Mouse (Mus musculus): ENCODE measurements at regions not wholly inside any gene's neighbourhood (a gene's known extent, or its start where the extent isn't known, plus 50 kb on each side); places are given as distances from the start of the nearest gene placed in this dataset.
"Not testable (repeated sequence)": the region's sequence is repeated elsewhere in the genome, so short reads cannot be mapped to it uniquely, and the experiment has no call there.

DNA sequence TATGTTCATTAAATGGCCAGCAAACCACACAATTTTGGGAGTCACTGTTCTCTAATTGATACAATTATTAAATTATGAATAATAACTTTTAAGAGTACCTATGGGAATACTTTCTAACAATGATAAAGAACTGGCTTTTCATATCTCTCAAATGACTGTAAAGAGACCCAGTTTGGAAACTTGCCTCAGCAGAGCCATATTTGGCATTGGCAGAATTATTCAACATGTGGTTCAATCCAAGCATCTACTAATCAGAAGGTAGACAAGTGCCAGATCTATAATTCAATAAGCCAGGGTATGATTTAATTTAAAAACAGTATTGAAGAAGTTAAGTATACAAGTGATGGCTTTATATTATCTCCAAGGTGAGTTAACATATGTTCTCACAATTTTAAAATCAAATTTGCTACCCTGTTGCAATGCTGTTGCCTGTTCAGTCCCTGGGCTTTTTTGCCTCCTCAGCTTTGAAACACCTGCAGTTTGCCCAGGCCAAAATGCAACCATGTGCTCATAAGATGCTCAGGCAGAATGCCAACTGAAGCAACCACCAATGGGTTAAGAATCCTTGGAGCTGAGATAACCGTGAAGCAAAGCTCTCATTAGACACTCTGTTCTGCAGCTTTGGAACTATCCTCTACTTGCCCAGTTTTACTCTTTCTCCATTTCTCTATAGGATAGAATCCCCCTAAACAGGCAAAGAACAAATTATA is 897.2 kb downstream of the Ets1 start:
- DNase-seq: no peak

DNA sequence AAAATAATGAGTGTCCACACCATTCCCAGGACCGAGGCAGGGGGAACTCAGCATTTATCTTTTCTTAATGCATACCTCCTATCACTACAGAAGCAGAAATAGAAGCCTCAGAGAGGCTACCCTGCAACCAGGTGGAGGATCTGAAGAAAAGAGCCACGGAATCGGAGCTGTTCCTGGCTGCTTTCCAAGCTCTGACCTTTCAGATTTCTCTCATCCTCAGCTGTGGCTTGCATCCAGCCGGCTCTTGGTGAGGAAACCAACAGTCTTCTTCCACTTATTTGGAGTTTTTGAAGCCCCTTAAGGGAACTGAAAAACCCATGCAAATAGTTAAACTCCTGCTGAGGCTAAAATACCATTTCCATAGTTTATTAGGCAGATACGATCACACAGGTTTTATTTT is 907.3 kb downstream of the Ets1 start:
- peak; percentile 10 for DNase-seq

GRCm38 (mm10) chr9:33546126-33546737 is 910.2 kb downstream of the Ets1 start:
- DNase-seq: no peak

GRCm38 (mm10) chr9:33549395-33549794 is 913.4 kb downstream of the Ets1 start:
- peak; percentile 58 for DNase-seq

GRCm38 (mm10) chr9:33571990-33572389 is 913.7 kb upstream of the Kirrel3 start:
- no peak for DNase-seq

- no peak for DNase-seq
Observed at GRCm38 (mm10) chr9:33611511-33611910, 874.2 kb upstream of the Kirrel3 start.

- DNase-seq: no peak
Observed at GRCm38 (mm10) chr9:33624378-33624777, 861.3 kb upstream of the Kirrel3 start.

- DNase-seq: no peak
Observed at GRCm38 (mm10) chr9:33629731-33630473, 855.8 kb upstream of the Kirrel3 start.

DNA sequence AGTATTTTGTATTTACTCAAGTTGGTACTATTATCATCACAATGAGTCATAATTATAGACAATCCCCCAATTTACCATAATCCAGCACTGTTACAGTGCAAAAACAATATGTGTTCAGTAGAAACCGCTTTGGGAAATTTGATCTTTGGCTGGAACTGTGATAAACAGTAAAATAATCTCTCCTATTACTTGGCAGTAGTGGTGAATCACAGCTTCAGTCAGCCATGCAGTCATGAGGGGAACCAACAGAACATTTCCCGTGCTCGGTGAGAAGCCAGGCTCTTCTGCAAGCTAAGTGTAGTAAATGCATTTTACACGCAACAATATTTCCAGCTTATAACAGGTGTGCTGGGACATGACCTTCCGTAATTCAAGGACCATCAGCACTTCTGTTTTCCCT is 822.7 kb upstream of the Kirrel3 start:
- no peak for DNase-seq

DNA sequence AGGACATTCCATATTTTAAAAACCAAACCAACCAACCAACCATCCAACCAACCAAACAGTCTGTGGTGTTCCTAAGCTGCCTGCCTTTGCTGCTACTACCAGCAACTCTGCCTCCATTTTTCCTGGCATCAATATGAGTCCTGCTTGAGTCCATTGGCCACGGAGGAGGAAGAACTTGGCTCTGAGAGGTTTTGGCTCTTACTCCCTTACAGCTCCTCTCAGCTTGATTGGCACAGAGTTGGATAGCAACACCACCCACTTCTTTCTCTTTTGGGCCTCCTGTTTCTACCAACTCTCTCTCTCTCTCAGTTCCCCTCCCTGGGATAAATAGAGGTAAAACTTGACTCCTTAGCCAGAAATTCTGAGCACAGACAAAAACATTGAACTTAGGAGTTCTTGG is 804.6 kb upstream of the Kirrel3 start:
- DNase-seq: no peak

DNA sequence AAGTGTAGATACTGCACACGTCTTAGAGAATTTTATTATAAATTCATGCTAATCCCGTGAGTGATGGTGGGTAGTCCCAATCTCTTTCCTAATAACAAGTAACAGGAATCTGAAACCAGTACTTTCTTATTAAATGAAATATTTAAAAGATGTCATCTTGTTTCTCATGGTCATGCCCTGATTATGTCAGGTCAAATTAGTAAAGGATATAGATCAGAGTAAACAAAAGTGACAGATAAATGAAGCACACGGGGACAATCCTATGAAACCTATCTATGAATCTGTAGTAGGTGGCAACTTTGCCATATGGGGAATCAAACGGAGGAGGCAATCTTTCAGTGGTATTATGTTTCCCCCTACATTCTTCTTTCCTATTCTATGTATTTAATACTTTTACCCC is 794.0 kb upstream of the Kirrel3 start:
- DNase-seq: no peak

- no peak for DNase-seq
Observed at GRCm38 (mm10) chr9:33717614-33718013, 768.1 kb upstream of the Kirrel3 start.

- no peak for DNase-seq
Observed at GRCm38 (mm10) chr9:33724811-33725210, 760.9 kb upstream of the Kirrel3 start.

DNA sequence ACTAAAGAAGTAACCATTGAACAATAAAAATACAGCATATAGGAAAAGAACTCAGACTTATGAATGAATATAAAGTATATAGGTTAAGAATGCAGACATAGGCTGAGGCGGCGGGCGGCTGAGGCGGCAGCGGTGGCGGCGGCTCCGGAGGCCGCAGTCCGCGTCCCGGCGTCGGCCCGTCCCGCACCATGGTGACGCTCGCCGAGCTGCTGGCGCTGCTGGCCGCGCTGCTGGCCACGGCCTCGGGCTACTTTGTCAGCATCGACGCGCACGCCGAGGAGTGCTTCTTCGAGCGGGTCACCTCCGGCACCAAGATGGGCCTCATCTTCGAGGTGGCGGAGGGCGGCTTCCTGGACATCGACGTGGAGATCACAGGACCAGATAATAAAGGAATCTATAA is 757.6 kb upstream of the Kirrel3 start:
- DNase-seq: not testable (repeated sequence)

DNA sequence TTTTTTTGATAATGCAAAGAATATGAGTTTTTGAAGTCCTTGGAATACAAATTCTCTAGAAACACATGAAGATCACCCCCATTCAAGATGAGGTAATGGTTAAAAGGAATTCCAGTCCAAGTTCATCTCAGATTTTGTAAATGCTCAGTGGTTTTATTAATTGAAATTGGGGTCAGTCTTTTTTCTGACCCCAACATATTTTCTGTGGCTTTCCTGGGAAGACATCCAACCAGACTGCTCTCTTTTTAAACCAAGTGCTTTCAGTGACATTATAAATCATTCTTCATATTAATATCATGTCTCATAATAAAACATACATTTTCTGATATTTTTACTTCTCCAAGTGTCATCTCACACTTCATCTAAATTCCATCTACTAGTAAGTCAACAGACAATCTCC is 725.0 kb upstream of the Kirrel3 start:
- no peak for DNase-seq

GRCm38 (mm10) chr9:33766235-33766634 is 719.5 kb upstream of the Kirrel3 start:
- no peak for DNase-seq

GRCm38 (mm10) chr9:33769811-33770210 is 715.9 kb upstream of the Kirrel3 start:
- DNase-seq: no peak

GRCm38 (mm10) chr9:33774178-33774577 is 711.5 kb upstream of the Kirrel3 start:
- no peak for DNase-seq

DNA sequence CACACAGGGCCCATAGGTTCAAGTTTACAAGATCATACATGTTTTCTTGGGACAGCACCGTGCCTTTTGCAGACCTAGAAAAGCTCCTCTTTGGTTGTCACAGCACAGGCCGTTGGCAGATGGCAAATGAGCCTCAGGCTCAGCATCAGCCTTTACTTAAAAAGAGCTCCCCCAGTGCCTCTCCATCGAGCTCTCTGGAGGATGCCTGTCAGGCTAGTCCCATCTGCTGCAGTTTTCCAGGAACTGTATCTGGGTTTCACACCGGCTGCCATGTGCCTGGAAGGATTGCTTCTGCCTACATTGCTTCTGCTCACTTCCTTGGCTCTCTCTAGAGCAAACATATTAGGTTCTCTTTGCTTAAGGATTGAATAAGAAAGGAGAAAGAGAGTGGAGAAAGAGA is 695.1 kb upstream of the Kirrel3 start:
- no peak for DNase-seq

GRCm38 (mm10) chr9:33800250-33800649 is 685.4 kb upstream of the Kirrel3 start:
- DNase-seq: no peak

DNA sequence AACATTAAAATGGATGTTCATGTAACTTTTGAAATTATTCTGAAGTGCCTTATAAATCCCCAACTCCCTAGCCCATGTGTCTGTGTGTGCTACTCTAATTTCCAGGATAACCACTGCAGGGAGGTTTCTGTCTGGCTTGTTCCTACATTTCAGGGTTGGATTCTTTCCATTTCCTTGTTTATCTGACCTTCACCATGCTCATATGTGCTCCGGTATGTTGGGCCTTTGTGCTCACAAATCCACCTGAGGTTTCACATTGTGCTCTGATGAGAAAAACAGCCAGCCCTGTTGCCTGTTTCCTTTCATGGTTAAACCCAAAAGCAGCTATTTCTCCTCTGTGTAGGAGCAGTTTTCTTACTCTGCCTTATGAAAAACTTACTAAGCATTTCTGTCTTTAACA is 684.9 kb upstream of the Kirrel3 start:
- DNase-seq: no peak

GRCm38 (mm10) chr9:33814739-33815368 is 670.8 kb upstream of the Kirrel3 start:
- no peak for DNase-seq

DNA sequence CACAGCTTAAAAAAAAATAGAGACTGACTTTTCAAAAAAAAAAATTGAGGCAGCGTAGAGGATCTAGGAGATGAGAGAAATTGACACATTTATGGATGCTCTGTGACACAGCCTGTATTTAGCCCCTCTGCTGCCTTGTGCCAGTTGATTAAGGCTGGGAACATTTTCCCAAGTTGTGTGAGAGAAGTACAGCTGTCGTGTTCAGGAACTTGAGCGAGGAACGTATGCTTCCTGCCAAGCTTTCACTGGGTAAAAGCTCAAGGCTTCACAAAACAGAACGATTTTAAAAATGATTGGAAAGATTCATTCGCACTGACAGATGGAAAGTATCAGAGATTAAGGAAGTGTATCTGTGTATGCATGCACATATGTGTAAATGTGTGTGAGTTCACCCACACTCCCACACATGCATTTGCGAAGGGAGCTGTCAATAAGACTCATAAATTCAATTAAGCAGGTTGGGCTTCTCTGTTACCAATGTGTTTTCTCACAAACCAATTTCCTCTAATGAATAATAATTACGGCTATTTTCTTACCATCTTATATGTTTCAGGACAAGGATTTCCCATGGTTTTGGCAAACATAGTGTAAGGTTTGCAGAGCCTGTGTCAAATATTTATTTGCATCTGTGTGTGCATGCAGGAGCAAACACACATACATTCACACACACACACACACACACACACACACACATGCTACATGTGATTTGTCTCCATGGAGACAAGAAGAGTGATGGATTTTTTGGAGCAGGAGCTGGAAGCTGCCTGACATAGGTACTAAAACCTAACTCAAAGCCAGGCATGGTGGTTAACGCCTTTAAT is 662.9 kb upstream of the Kirrel3 start:
- DNase-seq: no peak

Measured in kidney, postnatal 10 days (tissue).